In genomic region chr15:80219211-80219610, GRCm38 (mm10) we compare ENCODE assay signal across 9 mouse cellular contexts. TPM values are rescaled to one million over a fixed set of nuclear protein-coding genes. Genes with fewer than 3 reads are reported as not detected.
DNase-seq lines count a peak whose midpoint lies in the region; ATAC-seq and TF ChIP-seq lines count a peak whose summit lies in the region.
"Had no signal": no experiment of that assay in that cellular context is flagged by ENCODE, and none has a peak within 500 bp of the region (broad histone marks: within the 10 kb centered on the region; RNA-seq: fewer than 3 reads in every experiment).

No protein-coding gene starts in this region.

- no peak for TF ChIP-seq CTCF in heart, postnatal 0 days (IDR thresholded peaks at IDR 0.05; ENCODE audit: low read depth)

- ATAC-seq in forebrain, embryonic 12.5 days (ENCODE audit: low FRiP score) = no peak
- ATAC-seq in forebrain, embryonic 15.5 days (replicated peaks) = no peak
- peak; percentile 49; the same call in 1 of the 2 replicates for ATAC-seq in heart, postnatal 0 days (ENCODE audit: insufficient read depth, low read depth)

- no peak overlapping the region for H3K9ac ChIP-seq in forebrain, embryonic 12.5 days
- no peak overlapping the region for H3K9ac ChIP-seq in forebrain, embryonic 15.5 days (replicated peaks)
- no peak overlapping the region for H3K9ac ChIP-seq in heart, postnatal 0 days (replicated peaks; ENCODE audit: low read depth, low read length)

- H3K27ac ChIP-seq in forebrain, embryonic 12.5 days = no peak overlapping the region; the same call in 1 of the 2 replicates
- H3K27ac ChIP-seq in forebrain, embryonic 15.5 days (replicated peaks) = no peak overlapping the region
- H3K27ac ChIP-seq in heart, postnatal 0 days (ENCODE audit: low read depth) = no peak overlapping the region

- H3K9me3 ChIP-seq in forebrain, embryonic 12.5 days = no peaks in the 10 kb centered on the region
- H3K9me3 ChIP-seq in forebrain, embryonic 15.5 days = no peaks in the 10 kb centered on the region
- no peaks in the 10 kb centered on the region for H3K9me3 ChIP-seq in heart, postnatal 0 days (replicated peaks; ENCODE audit: control insufficient read depth, low read length)

- H3K4me2 ChIP-seq in forebrain, embryonic 12.5 days = peak overlapping the region; percentile 4; the same call in 1 of the 2 replicates
- H3K4me2 ChIP-seq in forebrain, embryonic 15.5 days (replicated peaks) = no peak overlapping the region
- H3K4me2 ChIP-seq in heart, postnatal 0 days (ENCODE audit: low read depth, low read length) = peak overlapping the region; percentile 40; the same call in 1 of the 2 replicates

- no peaks in the 10 kb centered on the region for H3K27me3 ChIP-seq in forebrain, embryonic 12.5 days
- H3K27me3 ChIP-seq in forebrain, embryonic 15.5 days = no peaks in the 10 kb centered on the region
- no peaks in the 10 kb centered on the region for H3K27me3 ChIP-seq in heart, postnatal 0 days (ENCODE audit: control insufficient read depth, insufficient read depth, low read length)
- H3K27me3 ChIP-seq in splenic B cell, adult 2 months (ENCODE audit: control insufficient read depth, insufficient read depth, low read length, poor library complexity, severe bottlenecking) = no peaks in the 10 kb centered on the region

- peaks cover 7% of the 10 kb centered on the region for H3K36me3 ChIP-seq in forebrain, embryonic 12.5 days (replicated peaks)
- H3K36me3 ChIP-seq in forebrain, embryonic 15.5 days = no peaks in the 10 kb centered on the region
- H3K36me3 ChIP-seq in heart, postnatal 0 days (replicated peaks; ENCODE audit: control insufficient read depth, insufficient read depth, low read length) = no peaks in the 10 kb centered on the region
- H3K36me3 ChIP-seq in splenic B cell, adult 2 months (ENCODE audit: control insufficient read depth, insufficient read depth, low read length, poor library complexity, severe bottlenecking) = no peaks in the 10 kb centered on the region

- WGBS in forebrain, embryonic 12.5 days = 63% methylated on average over 14 of the region's 14 CpGs
- WGBS in forebrain, embryonic 15.5 days = 61% methylated on average over 14 of the region's 14 CpGs
- WGBS in heart, postnatal 0 days = 24% methylated on average over 14 of the region's 14 CpGs

- TF ChIP-seq EP300 in heart, postnatal 0 days (IDR thresholded peaks at IDR 0.05; ENCODE audit: low read depth) = no peak

- DNase-seq in MN1 (ENCODE audit: low spot score) = peak; percentile 84
- peak; percentile 15 for DNase-seq in heart, postnatal 0 days (ENCODE audit: low spot score)
- DNase-seq in lung, postnatal 14 days = peak; percentile 24
- peak; percentile 66 for DNase-seq in splenic B cell, adult 2 months (ENCODE audit: low read depth, low spot score)
- no peak for DNase-seq in testis, postnatal 14 days (ENCODE audit: low spot score)
- DNase-seq in frontal cortex, adult 2 months (ENCODE audit: extremely low spot score in 1 of 2, low spot score in 1 of 2) = no peak

- peaks cover 7% of the 10 kb centered on the region for H3K4me1 ChIP-seq in forebrain, embryonic 12.5 days
- no peaks in the 10 kb centered on the region for H3K4me1 ChIP-seq in forebrain, embryonic 15.5 days
- H3K4me1 ChIP-seq in heart, postnatal 0 days (ENCODE audit: control insufficient read depth, insufficient read depth) = peaks cover 20% of the 10 kb centered on the region

- H3K4me3 ChIP-seq in forebrain, embryonic 12.5 days (replicated peaks) = no peak overlapping the region
- no peak overlapping the region for H3K4me3 ChIP-seq in forebrain, embryonic 15.5 days
- H3K4me3 ChIP-seq in heart, postnatal 0 days (ENCODE audit: low read depth, low read length) = no peak overlapping the region

RNA-seq across cellular contexts. Expression of gene Mief1, which starts 14.6 kb away (rescaled TPM):
- polyA plus RNA-seq in forebrain, embryonic 12.5 days (2016; fragmentation: Nextera tagmentation; extraction: Ambion mirVana) = 38.6 and 44.2 TPM in 2 replicates
- 41.0 and 41.6 TPM in 2 replicates for polyA plus RNA-seq in forebrain, embryonic 15.5 days (2015; fragmentation: Nextera tagmentation; extraction: Ambion mirVana)
- total RNA-seq in heart, postnatal 0 days (2014; rRNA removed; ENCODE audit: low replicate concordance) = 34.5 and 39.8 TPM in 2 replicates
- 17.0 and 17.8 TPM in 2 replicates for polyA plus RNA-seq in heart, postnatal 0 days (2015; fragmentation: Nextera tagmentation; extraction: Ambion mirVana)
- 14.9 and 15.6 TPM in 2 replicates for polyA plus RNA-seq in frontal cortex, adult 2 months (2012; rRNA removed)

RNA-seq across cellular contexts. Expression of gene AC140267.1, which starts 16.4 kb away (rescaled TPM):
- polyA plus RNA-seq in forebrain, embryonic 12.5 days (2016; fragmentation: Nextera tagmentation; extraction: Ambion mirVana) = not detected in 2 replicates
- polyA plus RNA-seq in forebrain, embryonic 15.5 days (2015; fragmentation: Nextera tagmentation; extraction: Ambion mirVana) = 4.2 TPM in 1 of 2 replicates, not detected in the other
- not detected in 2 replicates for total RNA-seq in heart, postnatal 0 days (2014; rRNA removed; ENCODE audit: low replicate concordance)
- not detected in 2 replicates for polyA plus RNA-seq in heart, postnatal 0 days (2015; fragmentation: Nextera tagmentation; extraction: Ambion mirVana)
- polyA plus RNA-seq in frontal cortex, adult 2 months (2012; rRNA removed) = not detected in 2 replicates
- polyA plus RNA-seq: neural tube, embryonic 14.5 days had no signal

RNA-seq across cellular contexts. Expression of gene Atf4, which starts 35.8 kb away (rescaled TPM):
- 132 and 142 TPM in 2 replicates for polyA plus RNA-seq in forebrain, embryonic 12.5 days (2016; fragmentation: Nextera tagmentation; extraction: Ambion mirVana)
- polyA plus RNA-seq in forebrain, embryonic 15.5 days (2015; fragmentation: Nextera tagmentation; extraction: Ambion mirVana) = 123 and 124 TPM in 2 replicates
- 122 and 128 TPM in 2 replicates for total RNA-seq in heart, postnatal 0 days (2014; rRNA removed; ENCODE audit: low replicate concordance)
- polyA plus RNA-seq in heart, postnatal 0 days (2015; fragmentation: Nextera tagmentation; extraction: Ambion mirVana) = 63.5 and 65.0 TPM in 2 replicates
- 206 and 220 TPM in 2 replicates for polyA plus RNA-seq in frontal cortex, adult 2 months (2012; rRNA removed)

RNA-seq across cellular contexts. Expression of gene Rps19bp1, which starts 44.9 kb away (rescaled TPM):
- polyA plus RNA-seq in forebrain, embryonic 12.5 days (2016; fragmentation: Nextera tagmentation; extraction: Ambion mirVana) = 57.4 and 65.2 TPM in 2 replicates
- 65.3 and 70.7 TPM in 2 replicates for polyA plus RNA-seq in forebrain, embryonic 15.5 days (2015; fragmentation: Nextera tagmentation; extraction: Ambion mirVana)
- total RNA-seq in heart, postnatal 0 days (2014; rRNA removed; ENCODE audit: low replicate concordance) = 13.7 and 21.6 TPM in 2 replicates
- 34.7 and 35.8 TPM in 2 replicates for polyA plus RNA-seq in heart, postnatal 0 days (2015; fragmentation: Nextera tagmentation; extraction: Ambion mirVana)
- 46.5 and 47.8 TPM in 2 replicates for polyA plus RNA-seq in frontal cortex, adult 2 months (2012; rRNA removed)

RNA-seq across cellular contexts. Expression of gene Mgat3, which starts 45.7 kb away (rescaled TPM):
- 8.6 and 9.6 TPM in 2 replicates for polyA plus RNA-seq in forebrain, embryonic 12.5 days (2016; fragmentation: Nextera tagmentation; extraction: Ambion mirVana)
- 10.3 and 10.7 TPM in 2 replicates for polyA plus RNA-seq in forebrain, embryonic 15.5 days (2015; fragmentation: Nextera tagmentation; extraction: Ambion mirVana)
- 0.89 and 1.9 TPM in 2 replicates for total RNA-seq in heart, postnatal 0 days (2014; rRNA removed; ENCODE audit: low replicate concordance)
- polyA plus RNA-seq in heart, postnatal 0 days (2015; fragmentation: Nextera tagmentation; extraction: Ambion mirVana) = 0.23 and 0.47 TPM in 2 replicates
- 79.3 and 84.5 TPM in 2 replicates for polyA plus RNA-seq in frontal cortex, adult 2 months (2012; rRNA removed)

Comparison
In these comparisons a context has a peak if more than half of its experiments do, and no peak if none do; other contexts are left out.
1. DNase-seq: peak in MN1 (single experiment), heart, postnatal 0 days (single experiment), lung, postnatal 14 days (single experiment) and splenic B cell, adult 2 months (single experiment); none in testis, postnatal 14 days (single experiment) and frontal cortex, adult 2 months (0 of 2).